Mouse (Mus musculus) midbrain, embryonic 15.5 days (tissue): Measurements from ENCODE around the gene Cbx1. TPM values are rescaled to one million over a fixed set of nuclear protein-coding genes. Genes with fewer than 3 reads are reported as not detected.

Source experiments
- ATAC-seq: fragments of 200-750 bp; cut with Nextera tagmentation; replicated peaks from 2 replicates; pipeline ENCODE4 v1.8.0; 2017; ENCODE audit warnings: moderate TSS enrichment
- H3K27ac ChIP-seq: fragments of 300-500 bp; sonication (generic); 2 replicates; pipeline ENCODE4 v1.5.1; 2015; ENCODE audit warnings: mild to moderate bottlenecking, inconsistent platforms
- H3K27me3 ChIP-seq: fragments of 300-500 bp; sonication (generic); replicated peaks from 2 replicates; pipeline ENCODE4 v1.6.1; 2015; ENCODE audit warnings: inconsistent platforms
- H3K36me3 ChIP-seq: fragments of 300-500 bp; sonication (generic); replicated peaks from 2 replicates; pipeline ENCODE4 v1.6.1; 2015; ENCODE audit warnings: inconsistent platforms
- H3K4me1 ChIP-seq: fragments of 300-500 bp; sonication (generic); 2 replicates; pipeline ENCODE4 v1.6.1; 2015; ENCODE audit warnings: inconsistent platforms
- H3K4me2 ChIP-seq: fragments of 300-500 bp; sonication (generic); 2 replicates; pipeline ENCODE4 v1.6.1; 2015; ENCODE audit warnings: inconsistent platforms, mild to moderate bottlenecking, moderate library complexity
- H3K4me3 ChIP-seq: fragments of 300-500 bp; sonication (generic); 2 replicates; pipeline ENCODE4 v1.5.1; 2015; ENCODE audit warnings: mild to moderate bottlenecking, inconsistent platforms
- H3K9ac ChIP-seq: fragments of 300-500 bp; sonication (generic); 2 replicates; pipeline ENCODE4 v1.6.1; 2015; ENCODE audit warnings: mild to moderate bottlenecking, inconsistent platforms
- H3K9me3 ChIP-seq: fragments of 300-500 bp; sonication (generic); 2 replicates; pipeline ENCODE4 v1.6.1; 2016; ENCODE audit warnings: inconsistent platforms
- WGBS: fragments of 180-500 bp; shearing (Covaris S2); methylation state at CpG from one replicate; pipeline ENCODE4 v1.1.7; 2015; ENCODE audit warnings: mixed read lengths; 5-methylcytosine and 5-hydroxymethylcytosine counted together
- polyA plus RNA-seq: library from polyadenylated mRNA; unstranded; fragments of >200 nt; fragmentation: Nextera tagmentation; extraction: Ambion mirVana; gene quantifications from 2 replicates; pipeline ENCODE4 v1.2.1, GENCODE M21; 2015

The Cbx1 gene
- polyA plus RNA-seq, 1 experiment from 2014 or later = 76.7 TPM

GRCm38 (mm10) chr11:96830539-96831216, 41.8 kb downstream of the Cbx1 start:
- Histone ChIP-seq H3K27me3 (no peaks in the 10 kb centered on the region), H3K9ac (peak overlapping the region; percentile 58), H3K4me2 (peak overlapping the region; percentile 62), H3K4me1 (peaks cover 39% of the 10 kb centered on the region), H3K9me3 (no peaks in the 10 kb centered on the region), H3K27ac (peak overlapping the region; percentile 96), H3K4me3 (peak overlapping the region; percentile 98), H3K36me3 (peaks cover 4% of the 10 kb centered on the region)
- 21% methylated on average over 13 of the region's 13 CpGs for WGBS
- no peak for ATAC-seq

GRCm38 (mm10) chr11:96831516-96831915, 42.6 kb downstream of the Cbx1 start:
- no peaks in the 10 kb centered on the region for H3K27me3 ChIP-seq
- peaks cover 31% of the 10 kb centered on the region for H3K4me1 ChIP-seq
- H3K9ac ChIP-seq = no peak overlapping the region
- no peak for ATAC-seq
- H3K4me3 ChIP-seq = no peak overlapping the region
- H3K36me3 ChIP-seq = peaks cover 4% of the 10 kb centered on the region
- H3K27ac ChIP-seq = 0 out of 2 replicates have a peak overlapping the region, but pooled peaks have one; percentile 12
- WGBS = 79% methylated on average over 4 of the region's 4 CpGs
- H3K9me3 ChIP-seq = no peaks in the 10 kb centered on the region
- H3K4me2 ChIP-seq = no peak overlapping the region

- H3K9ac ChIP-seq = no peak overlapping the region
- ATAC-seq = no peak
- WGBS = 92% methylated on average over 3 of the region's 3 CpGs
Measured at GRCm38 (mm10) chr11:96832541-96832940, 43.6 kb downstream of the Cbx1 start.

GRCm38 (mm10) chr11:96832973-96833372, 44.0 kb downstream of the Cbx1 start:
- no peak for ATAC-seq
- Histone ChIP-seq H3K9me3 (no peaks in the 10 kb centered on the region), H3K9ac (no peak overlapping the region), H3K36me3 (no peaks in the 10 kb centered on the region), H3K4me2 (no peak overlapping the region), H3K4me1 (peaks cover 16% of the 10 kb centered on the region), H3K4me3 (no peak overlapping the region), H3K27me3 (no peaks in the 10 kb centered on the region), H3K27ac (no peak overlapping the region)
- 61% methylated on average over 2 of the region's 2 CpGs for WGBS

More at GRCm38 (mm10) chr11:96832541-96832940, 43.6 kb downstream of the Cbx1 start:
- Histone ChIP-seq H3K4me1 (peaks cover 21% of the 10 kb centered on the region), H3K4me2 (no peak overlapping the region), H3K4me3 (no peak overlapping the region), H3K36me3 (no peaks in the 10 kb centered on the region), H3K9me3 (no peaks in the 10 kb centered on the region), H3K27me3 (no peaks in the 10 kb centered on the region), H3K27ac (no peak overlapping the region)

GRCm38 (mm10) chr11:96834127-96834526, 45.2 kb downstream of the Cbx1 start:
- no peak for ATAC-seq
- H3K36me3 ChIP-seq = no peaks in the 10 kb centered on the region
- WGBS = 90% methylated on average over 1 of the region's 1 CpGs

GRCm38 (mm10) chr11:96837298-96837697, 48.4 kb downstream of the Cbx1 start:
- no peak for ATAC-seq
- 30% methylated on average over 9 of the region's 9 CpGs for whole genome bisulfite sequencing
- Histone ChIP-seq H3K27ac (no peak overlapping the region), H3K27me3 (no peaks in the 10 kb centered on the region), H3K4me2 (no peak overlapping the region), H3K9me3 (no peaks in the 10 kb centered on the region), H3K9ac (no peak overlapping the region), H3K4me3 (no peak overlapping the region), H3K4me1 (no peaks in the 10 kb centered on the region), H3K36me3 (no peaks in the 10 kb centered on the region)

More at GRCm38 (mm10) chr11:96834127-96834526, 45.2 kb downstream of the Cbx1 start:
- H3K27ac ChIP-seq = no peak overlapping the region
- no peaks in the 10 kb centered on the region for H3K27me3 ChIP-seq
- H3K4me2 ChIP-seq = no peak overlapping the region
- H3K9ac ChIP-seq = no peak overlapping the region
- H3K9me3 ChIP-seq = no peaks in the 10 kb centered on the region
- H3K4me3 ChIP-seq = no peak overlapping the region
- peaks cover 5% of the 10 kb centered on the region for H3K4me1 ChIP-seq

- no peaks in the 10 kb centered on the region for H3K36me3 ChIP-seq
- H3K4me1 ChIP-seq = no peaks in the 10 kb centered on the region
- 72% methylated on average over 4 of the region's 4 CpGs for WGBS
- H3K9me3 ChIP-seq = no peaks in the 10 kb centered on the region
- H3K4me2 ChIP-seq = no peak overlapping the region
- H3K27me3 ChIP-seq = no peaks in the 10 kb centered on the region
- no peak overlapping the region for H3K4me3 ChIP-seq
- no peak overlapping the region for H3K27ac ChIP-seq
- H3K9ac ChIP-seq = no peak overlapping the region
- no peak for ATAC-seq
Measured at GRCm38 (mm10) chr11:96838341-96838740, 49.4 kb downstream of the Cbx1 start.

GRCm38 (mm10) chr11:96839428-96839827, 50.5 kb downstream of the Cbx1 start:
- WGBS = 82% methylated on average over 7 of the region's 7 CpGs
- Histone ChIP-seq H3K4me3 (no peak overlapping the region), H3K9ac (no peak overlapping the region), H3K27ac (no peak overlapping the region), H3K4me1 (no peaks in the 10 kb centered on the region), H3K36me3 (no peaks in the 10 kb centered on the region), H3K27me3 (no peaks in the 10 kb centered on the region), H3K9me3 (no peaks in the 10 kb centered on the region), H3K4me2 (no peak overlapping the region)
- no peak for ATAC-seq

- no peak for ATAC-seq
- Histone ChIP-seq H3K9me3 (no peaks in the 10 kb centered on the region), H3K27me3 (no peaks in the 10 kb centered on the region), H3K9ac (no peak overlapping the region), H3K4me2 (no peak overlapping the region), H3K4me1 (no peaks in the 10 kb centered on the region), H3K36me3 (no peaks in the 10 kb centered on the region), H3K4me3 (no peak overlapping the region), H3K27ac (no peak overlapping the region)
- WGBS = 76% methylated on average over 3 of the region's 3 CpGs
Measured at GRCm38 (mm10) chr11:96839877-96840276, 51.0 kb downstream of the Cbx1 start.

- H3K9ac ChIP-seq = no peak overlapping the region
- no peaks in the 10 kb centered on the region for H3K9me3 ChIP-seq
- no peak overlapping the region for H3K4me2 ChIP-seq
- no peaks in the 10 kb centered on the region for H3K36me3 ChIP-seq
- WGBS = 38% methylated on average over 8 of the region's 8 CpGs
- H3K4me1 ChIP-seq = no peaks in the 10 kb centered on the region
- H3K27me3 ChIP-seq = no peaks in the 10 kb centered on the region
- no peak overlapping the region for H3K4me3 ChIP-seq
- ATAC-seq = no peak
- no peak overlapping the region for H3K27ac ChIP-seq
Measured at GRCm38 (mm10) chr11:96840290-96840689, 51.4 kb downstream of the Cbx1 start.

- no peak overlapping the region for H3K9ac ChIP-seq
- no peak overlapping the region for H3K4me3 ChIP-seq
- no peaks in the 10 kb centered on the region for H3K9me3 ChIP-seq
- no peaks in the 10 kb centered on the region for H3K36me3 ChIP-seq
- 61% methylated on average over 3 of the region's 3 CpGs for WGBS
- no peaks in the 10 kb centered on the region for H3K27me3 ChIP-seq
- no peaks in the 10 kb centered on the region for H3K4me1 ChIP-seq
- no peak for ATAC-seq
- H3K4me2 ChIP-seq = no peak overlapping the region
- no peak overlapping the region for H3K27ac ChIP-seq
Measured at GRCm38 (mm10) chr11:96843627-96844026, 54.7 kb downstream of the Cbx1 start.

GRCm38 (mm10) chr11:96847240-96847639, 58.3 kb downstream of the Cbx1 start:
- no peaks in the 10 kb centered on the region for H3K9me3 ChIP-seq
- no peak overlapping the region for H3K9ac ChIP-seq
- H3K4me3 ChIP-seq = no peak overlapping the region
- ATAC-seq = no peak
- peaks cover 11% of the 10 kb centered on the region for H3K4me1 ChIP-seq
- 72% methylated on average over 3 of the region's 3 CpGs for WGBS
- no peaks in the 10 kb centered on the region for H3K36me3 ChIP-seq
- H3K27ac ChIP-seq = no peak overlapping the region
- H3K4me2 ChIP-seq = no peak overlapping the region
- H3K27me3 ChIP-seq = 0 out of 2 replicates have a peak, but pooled peaks cover 14% of the 10 kb centered on the region

- Histone ChIP-seq H3K4me1 (peaks cover 11% of the 10 kb centered on the region), H3K9ac (no peak overlapping the region), H3K4me2 (no peak overlapping the region), H3K27me3 (0 out of 2 replicates have a peak, but pooled peaks cover 14% of the 10 kb centered on the region), H3K27ac (no peak overlapping the region), H3K36me3 (no peaks in the 10 kb centered on the region), H3K4me3 (no peak overlapping the region), H3K9me3 (no peaks in the 10 kb centered on the region)
- 60% methylated on average over 9 of the region's 9 CpGs for WGBS
- ATAC-seq = no peak
Measured at GRCm38 (mm10) chr11:96848694-96849093, 59.8 kb downstream of the Cbx1 start.
